In the genomic region with DNA sequence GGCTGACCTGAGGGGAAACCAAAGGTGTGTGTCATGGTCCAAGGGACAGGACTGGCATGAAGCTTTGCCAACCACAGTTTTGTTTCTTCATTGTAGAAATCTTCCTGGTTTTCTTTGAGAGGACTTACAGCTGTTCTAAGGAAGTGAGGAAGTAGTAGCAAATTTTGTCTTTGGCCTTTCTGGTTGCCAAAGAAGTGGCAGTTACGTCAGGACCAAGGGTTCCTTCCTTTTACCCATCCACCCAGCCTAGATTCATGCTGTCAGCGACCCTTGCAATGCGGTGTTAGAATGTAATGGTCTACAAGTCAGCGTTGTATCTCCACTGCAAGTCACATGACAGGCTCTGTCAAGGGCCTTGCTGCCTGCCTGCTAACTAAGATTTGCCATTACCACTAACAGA, we compare ENCODE assay signal across 14 mouse cellular contexts.
"Had no signal": no experiment of that assay in that cellular context is flagged by ENCODE, and none has a peak within 500 bp of the region (broad histone marks: within the 10 kb centered on the region; RNA-seq: fewer than 3 reads in every experiment).

No protein-coding gene starts in this region.

- H3K4me2 ChIP-seq: intestine, embryonic 15.5 days; limb, embryonic 15.5 days; liver, embryonic 12.5 days; lung, embryonic 14.5 days; midbrain, embryonic 12.5 days; neural tube, embryonic 13.5 days had no signal

- H3K27me3 ChIP-seq: intestine, embryonic 15.5 days; limb, embryonic 15.5 days; liver, embryonic 12.5 days; midbrain, embryonic 12.5 days; neural tube, embryonic 13.5 days had no signal

- ATAC-seq: intestine, embryonic 15.5 days; liver, embryonic 12.5 days; midbrain, embryonic 16.5 days had no signal

- DNase-seq: kidney, adult 2 months; kidney, postnatal 14 days; layer of hippocampus, postnatal 36 days; lung, embryonic 14.5 days; retina, postnatal 1 day; right cerebral cortex, postnatal 14 days; thymus, postnatal 14 days had no signal

- H3K9me3 ChIP-seq: intestine, embryonic 15.5 days; limb, embryonic 15.5 days; liver, embryonic 12.5 days; midbrain, embryonic 12.5 days; neural tube, embryonic 13.5 days had no signal

- H3K27ac ChIP-seq: intestine, embryonic 15.5 days; limb, embryonic 15.5 days; liver, embryonic 12.5 days; midbrain, embryonic 12.5 days; neural tube, embryonic 13.5 days; stomach, postnatal 0 days had no signal

- H3K4me3 ChIP-seq: intestine, embryonic 15.5 days; limb, embryonic 15.5 days; liver, embryonic 12.5 days; midbrain, embryonic 12.5 days; neural tube, embryonic 13.5 days had no signal

- H3K9ac ChIP-seq: intestine, embryonic 15.5 days; limb, embryonic 15.5 days; liver, embryonic 12.5 days; lung, embryonic 14.5 days; midbrain, embryonic 12.5 days; neural tube, embryonic 13.5 days had no signal

- H3K36me3 ChIP-seq: intestine, embryonic 15.5 days; limb, embryonic 15.5 days; liver, embryonic 12.5 days; midbrain, embryonic 12.5 days; neural tube, embryonic 13.5 days had no signal

- H3K4me1 ChIP-seq: intestine, embryonic 15.5 days; liver, embryonic 12.5 days; midbrain, embryonic 12.5 days had no signal
